Mouse (Mus musculus) heart, postnatal 25 days (tissue): Measurements from ENCODE around the gene Psapl1. TPM values are rescaled to one million over a fixed set of nuclear protein-coding genes. Genes with fewer than 3 reads are reported as not detected.

Experiments
- total RNA-seq, 2 experiments: library from RNA; stranded (reverse); gene quantifications; 2 replicates each; pipeline ENCODE4 v1.2.3; 2021

The Psapl1 gene
- total RNA-seq, 2 experiments from 2014 or later = not detected

Other genes starting within 250 kb of the Psapl1 start
- 10 to 100 TPM in 1 of 2 experiments, 1 to 10 TPM in 1; 9.7 to 13.1 TPM for gene Sorcs2, start 194.1 kb downstream of the Psapl1 start, total RNA-seq